Mouse (Mus musculus): ENCODE results near the gene C1qtnf1.
"Not testable (repeated sequence)": the region's sequence is repeated elsewhere in the genome, so short reads cannot be mapped to it uniquely, and the experiment has no call there.

The C1qtnf1 gene

GRCm38 (mm10) chr11:118427986-118428385 lies at the start of gene C1qtnf1:
TSS of gene C1qtnf1 (plus strand) at chr11:118428203.
- peak; percentile 27 for DNase-seq (ENCODE audit: low spot score)

- DNase-seq (ENCODE audit: low spot score), result no peak
Measured at GRCm38 (mm10) chr11:118378656-118379055, 49.3 kb upstream of the C1qtnf1 start.

GRCm38 (mm10) chr11:118379251-118380009 lies 48.6 kb upstream of the C1qtnf1 start:
- DNase-seq (ENCODE audit: low spot score), result peak; percentile 74

- DNase-seq (ENCODE audit: low spot score), result not testable (repeated sequence)
Measured at GRCm38 (mm10) chr11:118387816-118388215, 40.2 kb upstream of the C1qtnf1 start.

GRCm38 (mm10) chr11:118393991-118394390 lies 34.0 kb upstream of the C1qtnf1 start:
- no peak for DNase-seq (ENCODE audit: low spot score)

- no peak for DNase-seq (ENCODE audit: low spot score)
Measured at GRCm38 (mm10) chr11:118394538-118394937, 33.5 kb upstream of the C1qtnf1 start.

- peak; percentile 81 for DNase-seq (ENCODE audit: low spot score)
Measured at GRCm38 (mm10) chr11:118397806-118398530, 30.0 kb upstream of the C1qtnf1 start.

GRCm38 (mm10) chr11:118399891-118400565 lies 28.0 kb upstream of the C1qtnf1 start:
- no peak for DNase-seq (ENCODE audit: low spot score)

- DNase-seq (ENCODE audit: low spot score), result no peak
Measured at GRCm38 (mm10) chr11:118400566-118400936, 27.5 kb upstream of the C1qtnf1 start.

GRCm38 (mm10) chr11:118401195-118401594 lies 26.8 kb upstream of the C1qtnf1 start:
- no peak for DNase-seq (ENCODE audit: low spot score)

GRCm38 (mm10) chr11:118401760-118402280 lies 26.2 kb upstream of the C1qtnf1 start, which contains the start of gene Lgals3bp:
TSS of gene Lgals3bp (minus strand) at chr11:118402092.
- peak; percentile 77 for DNase-seq (ENCODE audit: low spot score)

- DNase-seq (ENCODE audit: low spot score), result no peak
Measured at GRCm38 (mm10) chr11:118403183-118403582, 24.8 kb upstream of the C1qtnf1 start.

- no peak for DNase-seq (ENCODE audit: low spot score)
Measured at GRCm38 (mm10) chr11:118403951-118404899, 23.8 kb upstream of the C1qtnf1 start.

GRCm38 (mm10) chr11:118405311-118405710 lies 22.7 kb upstream of the C1qtnf1 start:
- no peak for DNase-seq (ENCODE audit: low spot score)

GRCm38 (mm10) chr11:118406521-118406920 lies 21.5 kb upstream of the C1qtnf1 start:
- DNase-seq (ENCODE audit: low spot score), result no peak

- DNase-seq (ENCODE audit: low spot score), result peak; percentile 49
Measured at GRCm38 (mm10) chr11:118407318-118407910, 20.6 kb upstream of the C1qtnf1 start.

GRCm38 (mm10) chr11:118408051-118408740 lies 19.8 kb upstream of the C1qtnf1 start:
- DNase-seq (ENCODE audit: low spot score), result no peak

- DNase-seq (ENCODE audit: low spot score), result no peak
Measured at GRCm38 (mm10) chr11:118409106-118410072, 18.6 kb upstream of the C1qtnf1 start.

- no peak for DNase-seq (ENCODE audit: low spot score)
Measured at GRCm38 (mm10) chr11:118410073-118410444, 17.9 kb upstream of the C1qtnf1 start.
